Mouse (Mus musculus) T-cell, adult 66 days (primary cell): ENCODE measurements around the gene Ngf. TPM values are rescaled to one million over a fixed set of nuclear protein-coding genes. Genes with fewer than 3 reads are reported as not detected.

ENCODE experiments used
- total RNA-seq, 2 experiments: library from RNA; stranded (reverse); gene quantifications; 3 replicates in 1 of 2; 4 replicates in 1 of 2; pipeline ENCODE4 v1.2.4; 2023

The Ngf gene
- not detected for total RNA-seq

GRCm38 (mm10) chr3:102469713-102470448 is at the start of gene Ngf:
Gene Ngf (plus strand): TSS chr3:102469919.

